Mouse (Mus musculus) midbrain, embryonic 14.5 days (tissue): ENCODE results near the gene Iqcd. TPM values are rescaled to one million over a fixed set of nuclear protein-coding genes. Genes with fewer than 3 reads are reported as not detected.

ENCODE experiments used
- ATAC-seq: fragments of 200-750 bp; cut with Nextera tagmentation; 2 replicates; pipeline ENCODE4 v1.8.0; 2017; ENCODE audit warnings: moderate number of reproducible peaks, moderate library complexity; ENCODE audit not compliant: low FRiP score, low TSS enrichment
- DNase-seq: peaks from one replicate; pipeline ENCODE4 v3.0.0-alpha.2; 2015
- H3K27ac ChIP-seq: fragments of 300-500 bp; sonication (generic); replicated peaks from 2 replicates; pipeline ENCODE4 v1.5.1; 2014; ENCODE audit warnings: mild to moderate bottlenecking, low read depth, low read length, moderate library complexity
- H3K27me3 ChIP-seq: fragments of 300-500 bp; sonication (generic); 2 replicates; pipeline ENCODE4 v1.6.1; 2014; ENCODE audit warnings: low read length, control low read depth, mixed read lengths; ENCODE audit not compliant: control insufficient read depth, insufficient read depth
- H3K36me3 ChIP-seq: fragments of 300-500 bp; sonication (generic); 2 replicates; pipeline ENCODE4 v1.6.1; 2014; ENCODE audit warnings: low read length, control low read depth; ENCODE audit not compliant: control insufficient read depth, insufficient read depth
- H3K4me1 ChIP-seq: fragments of 300-500 bp; sonication (generic); 2 replicates; pipeline ENCODE4 v1.6.1; 2014; ENCODE audit warnings: mild to moderate bottlenecking, antibody characterized with exemption, low read length, control low read depth; ENCODE audit not compliant: control insufficient read depth, insufficient read depth
- H3K4me2 ChIP-seq: fragments of 300-500 bp; sonication (generic); 2 replicates; pipeline ENCODE4 v1.6.1; 2014; ENCODE audit warnings: mild to moderate bottlenecking, low read length, moderate library complexity
- H3K4me3 ChIP-seq: fragments of 300-500 bp; sonication (generic); replicated peaks from 2 replicates; pipeline ENCODE4 v1.5.1; 2014; ENCODE audit warnings: low read depth, low read length
- H3K9ac ChIP-seq: fragments of 300-500 bp; sonication (generic); replicated peaks from 2 replicates; pipeline ENCODE4 v1.6.1; 2014; ENCODE audit warnings: mild to moderate bottlenecking, low read length, moderate library complexity
- H3K9me3 ChIP-seq: fragments of 300-500 bp; sonication (generic); 2 replicates; pipeline ENCODE4 v1.6.1; 2016; ENCODE audit warnings: low read length, control low read depth, mixed read lengths; ENCODE audit not compliant: control insufficient read depth
- WGBS: fragments of 180-500 bp; shearing (Covaris S2); extraction: QIAGEN DNeasy Blood & Tissue Kit; methylation state at CpG from one replicate; pipeline ENCODE4 v1.1.7; 2014; 5-methylcytosine and 5-hydroxymethylcytosine counted together
- polyA plus RNA-seq: library from polyadenylated mRNA; unstranded; fragments of >200 nt; fragmentation: Nextera tagmentation; extraction: Ambion mirVana; gene quantifications from 2 replicates; pipeline ENCODE4 v1.2.1, GENCODE M21; 2014

Iqcd gene
- polyA plus RNA-seq, 1 experiment from 2014 or later, result 1.7 TPM

GRCm38 (mm10) chr5:120634860-120635259, 46.0 kb downstream of the Iqcd start:
- no peaks in the 10 kb centered on the region; the same call in 1 of the 2 replicates for H3K27me3 ChIP-seq
- DNase-seq, result no peak
- H3K9ac ChIP-seq, result no peak overlapping the region
- no peaks in the 10 kb centered on the region for H3K36me3 ChIP-seq
- H3K4me3 ChIP-seq, result no peak overlapping the region
- no peak overlapping the region for H3K27ac ChIP-seq
- no peaks in the 10 kb centered on the region for H3K4me1 ChIP-seq
- WGBS, result 55% methylated on average over 5 of the region's 5 CpGs
- no peak overlapping the region for H3K4me2 ChIP-seq
- ATAC-seq, result no peak
- H3K9me3 ChIP-seq, result 0 out of 2 replicates have a peak, but pooled peaks cover 3% of the 10 kb centered on the region

- Histone ChIP-seq H3K36me3 (no peaks in the 10 kb centered on the region), H3K9me3 (0 out of 2 replicates have a peak, but pooled peaks cover 3% of the 10 kb centered on the region), H3K9ac (no peak overlapping the region), H3K27ac (no peak overlapping the region), H3K4me2 (no peak overlapping the region), H3K4me3 (no peak overlapping the region), H3K4me1 (no peaks in the 10 kb centered on the region), H3K27me3 (no peaks in the 10 kb centered on the region)
- ATAC-seq, result no peak
- no peak for DNase-seq
- WGBS, result 90% methylated on average over 5 of the region's 5 CpGs
These were observed 46.8 kb downstream of the Iqcd start for GRCm38 (mm10) chr5:120635633-120636032.

GRCm38 (mm10) chr5:120640094-120640493, 51.3 kb downstream of the Iqcd start:
- ATAC-seq (no peak), DNase-seq (no peak)
- 92% methylated on average over 7 of the region's 7 CpGs for WGBS
- Histone ChIP-seq H3K4me1 (no peaks in the 10 kb centered on the region), H3K27me3 (no peaks in the 10 kb centered on the region), H3K9ac (no peak overlapping the region), H3K4me2 (no peak overlapping the region), H3K4me3 (no peak overlapping the region), H3K9me3 (no peaks in the 10 kb centered on the region), H3K36me3 (no peaks in the 10 kb centered on the region), H3K27ac (no peak overlapping the region)

- ATAC-seq (no peak), DNase-seq (no peak)
- no peak overlapping the region for H3K4me3 ChIP-seq
- H3K9ac ChIP-seq, result no peak overlapping the region
- H3K4me1 ChIP-seq, result peaks cover under 1% of the 10 kb centered on the region; the same call in 1 of the 2 replicates
- H3K36me3 ChIP-seq, result no peaks in the 10 kb centered on the region
- no peak overlapping the region for H3K27ac ChIP-seq
- peaks cover 11% of the 10 kb centered on the region; the same call in 1 of the 2 replicates for H3K27me3 ChIP-seq
- WGBS, result 75% methylated on average over 14 of the region's 14 CpGs
- no peak overlapping the region for H3K4me2 ChIP-seq
- no peaks in the 10 kb centered on the region for H3K9me3 ChIP-seq
These were observed 54.7 kb downstream of the Iqcd start for GRCm38 (mm10) chr5:120643365-120644085.

- 87% methylated on average over 3 of the region's 3 CpGs for WGBS
- ATAC-seq, result no peak
- H3K4me3 ChIP-seq, result no peak overlapping the region
- H3K9me3 ChIP-seq, result no peaks in the 10 kb centered on the region
- DNase-seq, result no peak
- peaks cover 7% of the 10 kb centered on the region; the same call in 1 of the 2 replicates for H3K4me1 ChIP-seq
- H3K4me2 ChIP-seq, result no peak overlapping the region
- H3K27ac ChIP-seq, result no peak overlapping the region
- no peak overlapping the region for H3K9ac ChIP-seq
- no peaks in the 10 kb centered on the region for H3K36me3 ChIP-seq
- H3K27me3 ChIP-seq, result peaks cover 18% of the 10 kb centered on the region
These were observed 55.4 kb downstream of the Iqcd start for GRCm38 (mm10) chr5:120644227-120644626.

GRCm38 (mm10) chr5:120645851-120646250, 57.0 kb downstream of the Iqcd start:
- no peaks in the 10 kb centered on the region for H3K36me3 ChIP-seq
- peaks cover 7% of the 10 kb centered on the region; the same call in 1 of the 2 replicates for H3K4me1 ChIP-seq
- no peaks in the 10 kb centered on the region for H3K9me3 ChIP-seq
- 59% methylated on average over 6 of the region's 6 CpGs for WGBS
- H3K27me3 ChIP-seq, result peaks cover 28% of the 10 kb centered on the region
- no peak overlapping the region for H3K9ac ChIP-seq
- H3K4me3 ChIP-seq, result no peak overlapping the region
- DNase-seq (no peak), ATAC-seq (no peak)
- H3K4me2 ChIP-seq, result no peak overlapping the region
- H3K27ac ChIP-seq, result no peak overlapping the region

GRCm38 (mm10) chr5:120647361-120647760, 58.5 kb downstream of the Iqcd start:
- no peak overlapping the region for H3K9ac ChIP-seq
- H3K27ac ChIP-seq, result no peak overlapping the region
- no peaks in the 10 kb centered on the region for H3K36me3 ChIP-seq
- H3K4me2 ChIP-seq, result no peak overlapping the region
- no peak for DNase-seq
- H3K27me3 ChIP-seq, result peaks cover 28% of the 10 kb centered on the region
- no peak for ATAC-seq
- peaks cover 7% of the 10 kb centered on the region; the same call in 1 of the 2 replicates for H3K4me1 ChIP-seq
- H3K9me3 ChIP-seq, result no peaks in the 10 kb centered on the region
- WGBS, result 80% methylated on average over 4 of the region's 4 CpGs
- no peak overlapping the region for H3K4me3 ChIP-seq

- H3K9ac ChIP-seq, result no peak overlapping the region
- no peak for ATAC-seq
These were observed 59.1 kb downstream of the Iqcd start for GRCm38 (mm10) chr5:120647814-120648491.

More at GRCm38 (mm10) chr5:120647814-120648491, 59.1 kb downstream of the Iqcd start:
- Histone ChIP-seq H3K9me3 (no peaks in the 10 kb centered on the region), H3K27me3 (peaks cover 28% of the 10 kb centered on the region), H3K27ac (no peak overlapping the region), H3K4me1 (peaks cover 7% of the 10 kb centered on the region; the same call in 1 of the 2 replicates), H3K4me3 (no peak overlapping the region), H3K4me2 (no peak overlapping the region), H3K36me3 (no peaks in the 10 kb centered on the region)
- WGBS, result 42% methylated on average over 12 of the region's 12 CpGs
- no peak for DNase-seq
